Mouse (Mus musculus) bone marrow, adult 2 months (tissue): ENCODE measurements at regions not wholly inside any gene's neighbourhood (a gene's known extent, or its start where the extent isn't known, plus 50 kb on each side); places are given as distances from the start of the nearest gene placed in this dataset.

ENCODE experiments used
- H3K27ac ChIP-seq: fragments of 200-500 bp; 2 replicates; pipeline ENCODE4 v1.5.1; 2012; ENCODE audit warnings: low read depth, mild to moderate bottlenecking, control low read depth, inconsistent platforms, low read length; ENCODE audit not compliant: control insufficient read depth, poor library complexity, insufficient read depth
- H3K4me1 ChIP-seq: fragments of 200-500 bp; 2 replicates; pipeline ENCODE4 v1.6.1; 2011; ENCODE audit warnings: low read length; ENCODE audit not compliant: control insufficient read depth, insufficient read depth
- H3K4me3 ChIP-seq: fragments of 200-500 bp; replicated peaks from 2 replicates; pipeline ENCODE3; 2011; ENCODE audit warnings: mild to moderate bottlenecking, low read depth, low read length, control low read depth; ENCODE audit not compliant: control insufficient read depth
- CTCF ChIP-seq: fragments of 200-500 bp; IDR thresholded peaks from 2 replicates; pipeline ENCODE4 v1.5.1; 2011; ENCODE audit warnings: low read length, control low read depth; ENCODE audit not compliant: control insufficient read depth, insufficient read depth
- POLR2A ChIP-seq: fragments of 200-500 bp; IDR thresholded peaks from 2 replicates; pipeline ENCODE4 v1.6.1; 2011; ENCODE audit warnings: low read depth, mild to moderate bottlenecking, control low read depth, low read length, borderline replicate concordance; ENCODE audit not compliant: control insufficient read depth
- WGBS: fragments of 180-500 bp; shearing (Covaris S2); methylation state at CpG from one replicate; pipeline ENCODE4 v1.1.7; 2018; 5-methylcytosine and 5-hydroxymethylcytosine counted together

- no peak overlapping the region for H3K27ac ChIP-seq
- no peaks in the 10 kb centered on the region for H3K4me1 ChIP-seq
- no peak overlapping the region for H3K4me3 ChIP-seq
- TF ChIP-seq POLR2A (no peak), CTCF (no peak)
- WGBS: 4% methylated on average over 11 of the region's 11 CpGs
Observed at GRCm38 (mm10) chr2:172739041-172739491, 189.7 kb downstream of the Tfap2c start.

- no peak overlapping the region for H3K27ac ChIP-seq
- no peaks in the 10 kb centered on the region for H3K4me1 ChIP-seq
- H3K4me3 ChIP-seq: no peak overlapping the region
- WGBS: under 1% methylated on average over 19 of the region's 19 CpGs
- no peak for TF ChIP-seq POLR2A
Observed at GRCm38 (mm10) chr2:172739529-172739928, 190.1 kb downstream of the Tfap2c start.

GRCm38 (mm10) chr2:172751364-172751763 lies 188.8 kb downstream of the Bmp7 start:
- H3K4me1 ChIP-seq: no peaks in the 10 kb centered on the region
- TF ChIP-seq CTCF (no peak), POLR2A (no peak)
- H3K4me3 ChIP-seq: no peak overlapping the region
- H3K27ac ChIP-seq: no peak overlapping the region
- WGBS: 81% methylated on average over 11 of the region's 11 CpGs

GRCm38 (mm10) chr2:172755686-172756471 lies 184.2 kb downstream of the Bmp7 start:
- TF ChIP-seq POLR2A (no peak), CTCF (no peak)
- H3K4me1 ChIP-seq: no peaks in the 10 kb centered on the region
- WGBS: 34% methylated on average over 15 of the region's 15 CpGs
- no peak overlapping the region for H3K27ac ChIP-seq
- H3K4me3 ChIP-seq: no peak overlapping the region

- 28% methylated on average over 8 of the region's 8 CpGs for WGBS
- Histone ChIP-seq H3K4me3 (no peak overlapping the region), H3K4me1 (no peaks in the 10 kb centered on the region), H3K27ac (no peak overlapping the region)
- TF ChIP-seq POLR2A (no peak), CTCF (no peak)
Observed at GRCm38 (mm10) chr2:172756472-172756860, 183.7 kb downstream of the Bmp7 start.

GRCm38 (mm10) chr2:172758497-172758896 lies 181.6 kb downstream of the Bmp7 start:
- H3K4me3 ChIP-seq: no peak overlapping the region
- 11% methylated on average over 9 of the region's 9 CpGs for WGBS
- no peak overlapping the region for H3K27ac ChIP-seq
- TF ChIP-seq CTCF: no peak
- no peak for TF ChIP-seq POLR2A
- H3K4me1 ChIP-seq: no peaks in the 10 kb centered on the region

GRCm38 (mm10) chr2:172765260-172765659 lies 174.9 kb downstream of the Bmp7 start:
- WGBS: 88% methylated on average over 2 of the region's 2 CpGs
- H3K4me1 ChIP-seq: no peaks in the 10 kb centered on the region
- no peak for TF ChIP-seq POLR2A
- TF ChIP-seq CTCF: no peak
- no peak overlapping the region for H3K4me3 ChIP-seq
- H3K27ac ChIP-seq: no peak overlapping the region

GRCm38 (mm10) chr2:172766403-172766802 lies 173.7 kb downstream of the Bmp7 start:
- H3K4me3 ChIP-seq: no peak overlapping the region
- H3K27ac ChIP-seq: no peak overlapping the region
- 67% methylated on average over 7 of the region's 7 CpGs for WGBS
- H3K4me1 ChIP-seq: no peaks in the 10 kb centered on the region
- no peak for TF ChIP-seq POLR2A
- TF ChIP-seq CTCF: no peak
